Mouse (Mus musculus) CH12F3 (cell line): ENCODE data around the gene Rab3b.

Experiments used
- in situ Hi-C: fragments of 300-500 bp; cut with MboI; formaldehyde crosslinking; loops from 2 replicates; pipeline ENCODE4 v1.14.3; 2020; ENCODE audit warnings: low sequenced_read_pairs

The Rab3b gene

DNA sequence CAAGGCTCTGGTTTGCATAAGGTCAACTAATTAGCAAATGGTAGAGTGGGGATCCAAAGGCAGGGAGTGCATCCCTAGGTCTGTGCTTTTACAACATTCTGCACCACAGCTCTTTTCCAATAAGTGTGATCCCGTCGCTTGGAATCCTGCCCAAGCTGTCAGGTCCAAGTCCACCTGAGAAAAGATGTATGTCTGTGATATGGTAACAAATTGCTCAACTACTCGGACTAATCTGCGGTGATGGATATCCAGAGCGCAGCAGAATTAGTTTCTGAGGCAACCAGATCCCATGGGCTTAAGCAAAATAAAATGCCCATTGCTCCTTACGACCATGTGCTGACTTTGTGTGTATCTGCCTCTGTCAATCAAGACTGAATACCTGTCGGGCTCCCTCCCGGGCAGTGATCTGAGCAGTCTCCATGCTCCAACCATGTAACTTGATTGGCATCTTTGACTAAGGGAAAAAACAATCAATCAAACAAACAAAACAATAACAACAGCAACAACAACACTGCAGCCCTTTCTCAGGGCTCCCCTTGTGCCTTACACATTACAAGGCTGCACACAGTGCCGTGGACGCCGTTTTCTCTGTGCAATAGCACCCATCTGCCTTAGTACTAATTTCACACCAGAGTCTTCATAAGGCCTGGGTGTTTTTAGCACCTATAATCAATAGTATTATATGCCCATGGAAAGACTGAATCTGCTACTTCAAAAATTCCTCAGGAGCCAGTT is 64.3 kb downstream of the Rab3b start:
- in situ Hi-C loops: no loop called here

DNA sequence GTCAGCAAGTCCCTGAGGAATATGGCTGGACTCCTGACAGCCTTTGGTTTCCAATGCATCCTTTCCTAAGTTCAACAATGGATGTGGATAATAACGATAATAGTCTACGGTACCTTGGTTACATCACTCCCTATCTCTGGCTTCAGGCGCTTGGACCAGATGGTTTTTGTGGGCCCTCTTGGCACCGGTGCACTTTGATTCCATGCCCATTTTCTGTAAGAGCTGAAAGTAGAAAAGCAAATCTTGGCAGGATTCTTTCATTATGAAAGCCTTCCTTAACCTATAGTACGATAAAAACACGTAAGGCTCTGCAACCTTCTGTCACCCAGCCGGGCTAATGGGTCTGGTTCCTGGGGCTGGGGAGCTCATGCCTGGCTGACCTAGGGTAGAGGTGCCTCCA is 70.3 kb downstream of the Rab3b start:
- in situ Hi-C loops: no loop called here

DNA sequence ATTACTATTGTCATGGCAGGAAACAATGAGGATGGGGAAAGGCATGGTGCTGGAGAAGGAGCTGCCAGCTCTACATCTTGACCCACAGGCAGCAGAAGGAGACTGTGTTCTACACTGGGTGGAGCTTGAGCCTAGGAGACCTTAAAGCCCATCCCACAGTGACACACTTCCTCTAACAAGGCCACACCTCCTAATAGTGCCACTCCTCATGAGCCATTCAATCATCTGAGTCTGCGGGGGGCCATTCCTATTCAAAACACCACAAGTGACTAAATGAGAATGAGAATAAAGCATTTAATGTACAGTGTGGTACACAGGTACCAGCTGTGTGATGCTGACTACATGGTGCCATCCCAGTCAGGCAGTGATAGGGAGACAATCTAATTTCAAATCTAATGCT is 71.3 kb downstream of the Rab3b start:
- in situ Hi-C loops: no loop called here

DNA sequence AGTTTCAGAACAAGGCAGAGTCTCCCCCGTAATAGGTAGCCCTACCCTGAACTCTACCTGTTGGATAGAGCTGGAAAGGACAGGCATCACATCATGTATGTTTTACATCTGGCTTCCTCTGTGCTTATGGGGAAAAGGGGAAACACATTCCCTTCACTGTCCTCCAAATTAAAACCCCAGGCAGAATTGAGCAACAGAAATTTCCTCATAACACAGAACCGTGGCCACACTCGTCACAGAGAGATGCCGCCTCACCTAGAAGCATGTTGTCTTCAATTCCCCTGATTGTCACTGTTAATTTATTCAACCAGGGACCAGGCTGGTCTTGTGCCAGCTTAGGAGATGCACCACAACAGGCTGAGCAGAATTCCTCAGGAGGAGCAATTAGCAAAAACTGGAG is 72.8 kb downstream of the Rab3b start:
- in situ Hi-C loops: no loop called here

DNA sequence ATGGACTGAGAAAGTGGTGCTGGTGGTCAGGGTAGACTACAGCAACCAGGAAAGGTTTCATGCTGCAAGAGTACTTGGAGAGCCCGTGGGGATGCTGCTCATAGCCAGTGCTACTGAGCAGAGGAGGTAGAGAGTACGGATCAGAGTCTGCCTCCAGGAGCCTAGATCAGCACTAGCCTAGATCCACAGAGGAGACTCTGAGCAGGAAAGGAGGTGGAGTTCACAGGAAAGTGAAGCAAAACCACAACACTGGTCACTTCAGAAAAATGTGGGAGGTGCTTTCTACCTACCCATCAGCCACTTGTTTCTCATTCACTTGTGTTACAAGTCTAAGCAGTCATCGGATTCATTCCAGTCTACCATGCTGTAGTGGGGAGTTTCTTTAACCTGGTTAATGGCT is 80.8 kb downstream of the Rab3b start:
- in situ Hi-C loops: no loop called here

DNA sequence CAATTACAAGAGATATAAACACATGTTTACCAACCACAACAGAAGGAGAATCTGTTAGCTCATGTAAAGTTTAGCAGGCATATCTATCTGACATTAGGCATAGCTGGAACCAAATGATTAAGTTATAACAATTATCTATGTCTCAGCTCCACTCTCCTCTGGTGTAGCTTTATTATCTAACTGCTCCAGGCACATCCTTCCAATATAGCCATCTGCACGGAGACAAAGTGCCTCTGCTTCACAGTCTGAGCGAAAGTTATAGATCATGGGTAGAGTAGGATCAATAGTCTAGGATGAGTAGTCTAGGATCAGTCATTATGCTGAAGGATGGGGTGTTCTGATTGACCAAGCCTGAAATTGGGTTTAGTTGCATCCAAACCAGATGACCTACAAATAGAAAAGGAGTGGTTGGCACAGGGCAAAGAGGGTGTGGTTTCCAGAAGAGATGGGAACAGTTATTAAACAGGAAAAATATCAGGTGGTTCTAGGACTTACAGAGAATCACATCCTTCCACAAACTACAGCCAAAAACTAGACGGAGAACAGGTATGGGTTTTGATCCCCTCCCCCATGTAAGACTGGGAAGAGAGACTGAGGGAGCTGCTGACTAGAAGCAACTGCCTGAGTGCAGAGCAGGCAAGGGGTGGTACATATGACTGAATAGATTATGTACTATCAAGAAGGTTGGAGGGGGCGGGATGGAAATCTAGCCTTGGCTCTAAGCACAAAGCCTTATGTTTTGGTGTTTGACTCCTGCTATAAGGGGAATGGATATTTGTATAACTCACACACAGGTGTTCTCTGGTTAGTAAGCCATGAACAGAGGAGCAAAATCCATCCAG is 82.0 kb downstream of the Rab3b start:
- in situ Hi-C loops: no loop called here

DNA sequence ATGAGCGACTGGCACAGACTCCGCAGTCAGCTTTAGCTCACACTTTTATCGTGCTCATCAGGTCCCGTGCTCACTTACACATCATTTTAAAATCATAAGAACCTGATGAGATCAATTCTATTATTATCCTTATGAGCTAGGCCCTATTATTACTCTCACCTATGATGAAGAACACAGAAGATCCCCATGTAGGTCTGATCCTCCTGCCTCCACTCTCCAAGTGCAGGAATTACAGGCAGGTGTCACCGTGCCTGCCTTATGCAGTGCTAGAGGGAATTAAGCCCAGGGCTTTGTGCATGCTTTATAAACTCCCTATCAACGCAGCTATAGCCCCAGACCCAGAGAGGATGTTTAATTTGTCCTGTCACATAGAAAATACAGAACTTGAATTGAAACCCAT is 84.2 kb downstream of the Rab3b start:
- in situ Hi-C loops: no loop called here

DNA sequence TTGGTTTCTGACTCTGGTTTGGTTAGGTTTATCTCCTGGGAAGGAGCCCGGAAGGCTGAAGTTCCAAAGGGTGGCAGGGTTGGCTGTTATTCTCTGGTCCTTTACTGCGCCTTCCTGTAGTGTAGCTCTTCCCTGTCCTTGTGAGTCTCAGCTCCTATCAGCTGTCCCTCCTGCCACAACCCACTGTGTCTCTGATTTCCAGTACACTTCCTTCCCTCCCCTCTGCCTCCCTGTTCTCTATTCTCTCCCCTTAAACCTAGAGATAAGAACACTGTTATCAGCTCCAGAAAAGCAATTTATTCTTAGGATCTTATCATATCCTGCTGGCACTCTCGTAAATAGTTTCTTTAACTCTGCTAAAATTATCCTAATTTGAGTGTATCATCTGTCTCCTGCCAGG is 90.7 kb downstream of the Rab3b start:
- in situ Hi-C loops: no loop called here

DNA sequence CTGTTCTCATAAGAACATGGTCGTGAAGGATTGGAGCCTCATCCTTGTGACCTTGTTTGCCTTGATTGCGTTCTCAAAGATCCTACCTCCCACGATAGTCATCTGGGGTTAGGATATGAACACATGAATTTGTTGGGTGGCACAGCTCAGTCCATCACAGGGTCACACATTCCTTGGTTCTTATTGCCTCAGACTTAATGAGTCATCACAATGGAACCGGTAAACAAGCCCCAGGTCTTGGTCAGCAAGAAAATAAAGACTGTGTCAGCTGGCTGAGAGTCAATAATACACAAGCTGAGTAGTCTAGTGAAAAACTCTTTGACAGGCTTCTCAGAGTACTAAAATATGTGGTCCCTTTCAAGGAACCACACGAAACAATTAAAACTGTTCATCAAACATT is 92.2 kb downstream of the Rab3b start:
- in situ Hi-C loops: loop anchor here (5.0 kb wide), 1 partner anchor 99 kb away; no protein-coding TSS in a partner anchor

DNA sequence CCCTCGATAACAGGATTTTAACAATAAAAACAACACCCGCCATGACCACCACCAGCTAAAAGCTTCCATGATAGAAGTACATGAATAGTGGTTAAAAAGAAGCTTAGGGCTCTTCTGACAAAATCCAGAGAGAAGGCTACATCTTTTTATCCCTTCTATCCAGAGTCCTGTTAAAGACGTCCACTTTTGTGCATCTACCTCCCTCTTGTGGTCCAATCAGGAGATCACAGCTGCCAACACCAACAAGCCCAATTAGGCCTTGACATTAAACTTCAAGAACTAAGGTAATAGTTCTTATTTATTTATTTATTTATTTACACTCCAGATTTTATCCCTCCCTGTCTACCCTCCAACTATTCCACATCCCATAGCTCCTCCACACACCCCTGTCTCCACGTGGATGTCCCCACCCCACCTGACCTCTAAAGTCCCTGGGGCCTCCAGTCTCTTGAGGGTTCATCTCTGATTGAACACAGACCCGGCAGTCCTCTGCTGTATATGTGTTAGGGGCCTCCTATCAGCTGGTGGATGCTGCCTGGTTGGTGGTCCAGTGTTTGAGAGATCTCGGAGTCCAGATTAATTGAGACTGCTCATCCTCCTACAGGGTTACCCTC is 97.7 kb downstream of the Rab3b start:
- in situ Hi-C loops: loop anchor here (25.0 kb wide), 1 partner anchor 289 kb away; no protein-coding TSS in a partner anchor

DNA sequence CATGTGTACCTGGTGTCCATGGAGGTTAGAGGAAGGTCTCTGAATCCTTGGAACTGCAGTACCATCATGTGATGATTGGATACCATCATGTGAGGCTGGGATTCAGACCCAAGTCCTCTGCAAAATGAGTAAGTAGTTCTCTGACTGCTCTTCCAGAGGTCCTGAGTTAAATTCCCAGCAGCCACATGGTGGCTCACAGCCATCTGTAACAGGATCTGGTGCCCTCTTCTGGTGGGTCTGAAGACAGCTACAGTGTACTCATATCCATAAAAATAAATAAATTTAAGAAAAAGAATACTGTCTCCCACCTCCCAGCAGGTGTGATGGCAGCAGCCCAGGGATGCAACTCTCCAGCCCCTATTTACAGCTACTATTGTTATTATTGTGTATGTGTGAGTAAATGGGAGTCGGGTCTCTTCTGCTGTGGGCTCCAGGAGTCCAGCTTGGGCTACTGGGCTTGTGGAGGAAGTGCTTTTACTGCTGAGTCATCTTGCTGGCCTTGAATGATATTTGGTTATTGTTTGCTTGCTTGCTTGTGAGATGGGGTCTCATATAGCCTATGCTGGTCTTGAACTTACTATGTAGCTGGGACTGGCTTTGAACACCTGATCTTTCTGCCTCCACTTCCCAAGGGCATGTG is 108.1 kb downstream of the Rab3b start:
- in situ Hi-C loops: loop anchor here (25.0 kb wide), 1 partner anchor 300 kb away; no protein-coding TSS in a partner anchor

DNA sequence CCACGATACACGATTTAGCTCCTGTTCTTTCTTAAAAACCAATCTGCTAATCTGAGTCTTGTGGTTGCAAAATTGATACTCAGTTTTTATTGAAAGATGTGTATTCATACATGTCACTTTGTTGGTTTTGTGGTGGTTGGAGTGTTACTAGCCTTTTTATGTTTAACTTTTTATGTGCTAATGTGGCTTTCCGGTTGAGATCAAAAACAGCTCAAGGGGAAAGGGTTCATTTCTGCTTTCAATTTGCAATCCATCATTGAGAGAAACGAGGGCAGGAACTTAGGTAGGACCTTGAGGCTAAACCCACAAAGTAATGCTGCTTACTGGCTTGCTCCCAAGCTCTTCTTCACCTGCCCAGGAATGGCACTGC is 108.6 kb downstream of the Rab3b start:
- in situ Hi-C loops: loop anchor here (25.0 kb wide), 1 partner anchor 300 kb away; no protein-coding TSS in a partner anchor

DNA sequence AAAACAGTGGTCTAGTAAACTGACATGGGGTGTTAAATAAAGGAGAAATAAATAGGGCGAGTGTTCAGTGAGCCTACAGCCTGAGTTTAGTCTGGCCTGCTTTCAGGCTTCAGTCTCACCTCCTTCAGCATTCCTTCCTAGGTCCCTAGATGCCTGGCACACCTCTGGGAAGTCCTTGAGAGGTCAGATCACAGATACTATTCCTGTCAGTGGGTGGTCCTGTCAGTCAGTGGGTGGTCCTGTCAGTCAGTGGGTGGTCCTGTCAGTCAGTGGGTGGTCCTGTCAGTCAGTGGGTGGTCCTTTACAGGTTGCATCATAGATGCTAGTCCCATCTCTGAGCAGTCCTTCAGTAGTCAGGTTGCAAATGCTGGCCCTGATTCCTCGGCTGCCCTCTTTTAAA is 110.6 kb downstream of the Rab3b start:
- in situ Hi-C loops: loop anchor here (25.0 kb wide), 1 partner anchor 302 kb away; no protein-coding TSS in a partner anchor

DNA sequence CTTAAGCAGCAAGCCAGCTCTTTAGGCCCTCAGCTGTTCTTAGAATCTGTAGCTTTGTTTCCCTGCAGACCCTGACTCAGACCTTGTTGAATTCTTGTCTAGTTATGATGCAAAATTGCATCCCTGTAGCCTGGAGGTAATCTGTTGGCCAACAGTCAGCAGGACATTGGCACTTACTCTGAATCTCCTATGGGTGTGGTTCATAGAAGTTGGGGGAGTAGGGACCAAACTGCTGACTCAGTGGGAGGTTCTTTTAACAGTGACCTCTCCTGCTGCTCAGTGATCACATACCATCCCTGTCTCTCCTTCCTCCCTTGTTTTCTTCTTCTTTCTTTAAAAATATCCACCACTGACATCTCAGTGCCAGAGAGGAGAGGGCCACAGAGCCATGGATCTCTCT is 111.2 kb downstream of the Rab3b start:
- in situ Hi-C loops: loop anchor here (25.0 kb wide), 1 partner anchor 303 kb away; no protein-coding TSS in a partner anchor

DNA sequence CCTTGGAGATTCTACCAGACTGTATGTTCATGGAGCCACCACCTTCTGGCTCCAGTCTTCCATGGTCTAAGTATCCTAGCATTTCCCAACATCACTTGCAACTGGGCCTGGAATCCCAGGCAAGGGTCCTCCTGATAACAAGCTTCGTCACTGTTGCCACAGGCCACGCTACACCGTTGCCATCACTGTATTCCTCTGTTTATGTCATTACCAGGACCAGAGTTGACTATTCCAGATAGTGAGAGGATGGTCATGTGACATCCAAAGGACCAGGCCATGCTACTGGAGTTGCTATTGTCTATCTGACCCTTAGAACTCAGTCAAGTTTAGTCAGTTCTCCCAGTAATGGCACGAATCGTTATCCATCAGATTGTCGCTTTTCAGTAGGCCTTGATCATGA is 111.7 kb downstream of the Rab3b start:
- in situ Hi-C loops: loop anchor here (25.0 kb wide), 1 partner anchor 303 kb away; no protein-coding TSS in a partner anchor

DNA sequence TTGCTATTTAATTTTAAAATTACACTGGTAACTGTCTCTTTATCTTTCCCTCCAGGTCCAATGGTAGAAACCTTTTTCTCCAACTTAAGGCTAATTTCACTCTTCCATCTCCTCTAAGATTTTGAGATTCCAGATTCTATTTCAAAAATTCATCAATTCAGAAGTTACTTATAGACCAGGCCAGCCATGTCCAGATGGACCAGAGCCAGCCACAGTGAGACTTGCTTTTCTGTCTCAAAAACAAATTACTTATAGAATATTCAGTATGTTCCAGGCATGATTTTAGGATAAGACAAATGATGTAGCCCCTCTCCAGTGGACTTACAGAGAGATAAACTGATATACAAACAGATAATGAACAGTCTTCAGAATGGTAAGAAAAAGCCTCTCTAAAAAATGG is 112.9 kb downstream of the Rab3b start:
- in situ Hi-C loops: loop anchor here (25.0 kb wide), 1 partner anchor 305 kb away; no protein-coding TSS in a partner anchor
